Mouse (Mus musculus): Measurements from ENCODE around the gene Cables2. TPM values are rescaled to one million over a fixed set of nuclear protein-coding genes. Genes with fewer than 3 reads are reported as not detected.

The Cables2 gene
- polyA plus RNA-seq, 1 experiment from 2014 or later = 4.3 TPM

GRCm38 (mm10) chr2:180219145-180219943, 54.0 kb downstream of the Cables2 start:
- H3K4me3 ChIP-seq (replicated peaks; ENCODE audit: low read length) = no peak overlapping the region
- 79% methylated on average over 15 of the region's 15 CpGs for WGBS
- ATAC-seq (ENCODE audit: insufficient read depth, low FRiP score) = no peak
- peak overlapping the region; percentile 66 for H3K27ac ChIP-seq (ENCODE audit: low read length)
- no peaks in the 10 kb centered on the region for H3K9me3 ChIP-seq (replicated peaks; ENCODE audit: control insufficient read depth, low read length)
- H3K27me3 ChIP-seq (ENCODE audit: control insufficient read depth, insufficient read depth, low read length) = no peaks in the 10 kb centered on the region
- peaks cover 73% of the 10 kb centered on the region for H3K4me1 ChIP-seq (ENCODE audit: control insufficient read depth, insufficient read depth, low read length)
- peak overlapping the region; percentile 40; the same call in 1 of the 2 replicates for H3K9ac ChIP-seq (ENCODE audit: low read length)
- no peaks in the 10 kb centered on the region for H3K36me3 ChIP-seq (ENCODE audit: control insufficient read depth, insufficient read depth, low read length)
- H3K4me2 ChIP-seq (ENCODE audit: low read depth, low read length) = no peak overlapping the region

- Histone ChIP-seq H3K9me3 (replicated peaks; ENCODE audit: control insufficient read depth, low read length) (no peaks in the 10 kb centered on the region), H3K36me3 (ENCODE audit: control insufficient read depth, insufficient read depth, low read length) (no peaks in the 10 kb centered on the region), H3K27ac (ENCODE audit: low read length) (peak overlapping the region; percentile 66), H3K4me2 (ENCODE audit: low read depth, low read length) (no peak overlapping the region), H3K4me1 (ENCODE audit: control insufficient read depth, insufficient read depth, low read length) (peaks cover 73% of the 10 kb centered on the region), H3K9ac (ENCODE audit: low read length) (peak overlapping the region; percentile 40), H3K4me3 (replicated peaks; ENCODE audit: low read length) (no peak overlapping the region), H3K27me3 (ENCODE audit: control insufficient read depth, insufficient read depth, low read length) (no peaks in the 10 kb centered on the region)
- no peak for ATAC-seq (ENCODE audit: insufficient read depth, low FRiP score)
- WGBS = 41% methylated on average over 5 of the region's 5 CpGs
Measured at GRCm38 (mm10) chr2:180218677-180219076, 54.6 kb downstream of the Cables2 start.

GRCm38 (mm10) chr2:180218241-180218640, 55.1 kb downstream of the Cables2 start:
- H3K9ac ChIP-seq (ENCODE audit: low read length) = peak overlapping the region; percentile 40; the same call in 1 of the 2 replicates
- peak overlapping the region; percentile 66; the same call in 1 of the 2 replicates for H3K27ac ChIP-seq (ENCODE audit: low read length)
- peaks cover 73% of the 10 kb centered on the region for H3K4me1 ChIP-seq (ENCODE audit: control insufficient read depth, insufficient read depth, low read length)
- 63% methylated on average over 3 of the region's 3 CpGs for WGBS
- ATAC-seq (ENCODE audit: insufficient read depth, low FRiP score) = no peak
- no peaks in the 10 kb centered on the region for H3K27me3 ChIP-seq (ENCODE audit: control insufficient read depth, insufficient read depth, low read length)
- H3K9me3 ChIP-seq (replicated peaks; ENCODE audit: control insufficient read depth, low read length) = no peaks in the 10 kb centered on the region
- no peaks in the 10 kb centered on the region for H3K36me3 ChIP-seq (ENCODE audit: control insufficient read depth, insufficient read depth, low read length)
- H3K4me3 ChIP-seq (replicated peaks; ENCODE audit: low read length) = no peak overlapping the region
- H3K4me2 ChIP-seq (ENCODE audit: low read depth, low read length) = no peak overlapping the region

GRCm38 (mm10) chr2:180217587-180217986, 55.7 kb downstream of the Cables2 start:
- no peak overlapping the region for H3K27ac ChIP-seq (ENCODE audit: low read length)
- ATAC-seq (ENCODE audit: insufficient read depth, low FRiP score) = no peak
- WGBS = 81% methylated on average over 8 of the region's 8 CpGs
- no peaks in the 10 kb centered on the region for H3K9me3 ChIP-seq (replicated peaks; ENCODE audit: control insufficient read depth, low read length)
- peaks cover 71% of the 10 kb centered on the region for H3K4me1 ChIP-seq (ENCODE audit: control insufficient read depth, insufficient read depth, low read length)
- H3K27me3 ChIP-seq (ENCODE audit: control insufficient read depth, insufficient read depth, low read length) = no peaks in the 10 kb centered on the region
- 0 out of 2 replicates have a peak overlapping the region, but pooled peaks have one; percentile 11 for H3K9ac ChIP-seq (ENCODE audit: low read length)
- no peak overlapping the region for H3K4me2 ChIP-seq (ENCODE audit: low read depth, low read length)
- no peaks in the 10 kb centered on the region for H3K36me3 ChIP-seq (ENCODE audit: control insufficient read depth, insufficient read depth, low read length)
- no peak overlapping the region for H3K4me3 ChIP-seq (replicated peaks; ENCODE audit: low read length)

GRCm38 (mm10) chr2:180216921-180217320, 56.4 kb downstream of the Cables2 start:
- no peak overlapping the region for H3K4me3 ChIP-seq (replicated peaks; ENCODE audit: low read length)
- no peak for ATAC-seq (ENCODE audit: insufficient read depth, low FRiP score)
- H3K27me3 ChIP-seq (ENCODE audit: control insufficient read depth, insufficient read depth, low read length) = no peaks in the 10 kb centered on the region
- H3K36me3 ChIP-seq (ENCODE audit: control insufficient read depth, insufficient read depth, low read length) = no peaks in the 10 kb centered on the region
- WGBS = 37% methylated on average over 5 of the region's 5 CpGs
- peaks cover 65% of the 10 kb centered on the region for H3K4me1 ChIP-seq (ENCODE audit: control insufficient read depth, insufficient read depth, low read length)
- no peak overlapping the region for H3K9ac ChIP-seq (ENCODE audit: low read length)
- no peak overlapping the region for H3K27ac ChIP-seq (ENCODE audit: low read length)
- no peak overlapping the region for H3K4me2 ChIP-seq (ENCODE audit: low read depth, low read length)
- no peaks in the 10 kb centered on the region for H3K9me3 ChIP-seq (replicated peaks; ENCODE audit: control insufficient read depth, low read length)

GRCm38 (mm10) chr2:180215951-180216350, 57.3 kb downstream of the Cables2 start:
- Histone ChIP-seq H3K27me3 (ENCODE audit: control insufficient read depth, insufficient read depth, low read length) (no peaks in the 10 kb centered on the region), H3K27ac (ENCODE audit: low read length) (peak overlapping the region; percentile 60), H3K4me1 (ENCODE audit: control insufficient read depth, insufficient read depth, low read length) (peaks cover 62% of the 10 kb centered on the region), H3K4me3 (replicated peaks; ENCODE audit: low read length) (no peak overlapping the region), H3K4me2 (ENCODE audit: low read depth, low read length) (no peak overlapping the region), H3K9me3 (replicated peaks; ENCODE audit: control insufficient read depth, low read length) (no peaks in the 10 kb centered on the region), H3K36me3 (ENCODE audit: control insufficient read depth, insufficient read depth, low read length) (no peaks in the 10 kb centered on the region), H3K9ac (ENCODE audit: low read length) (peak overlapping the region; percentile 53; the same call in 1 of the 2 replicates)
- 43% methylated on average over 6 of the region's 6 CpGs for WGBS
- ATAC-seq (ENCODE audit: insufficient read depth, low FRiP score) = peak; percentile 37; the same call in 1 of the 2 replicates

- H3K4me2 ChIP-seq (ENCODE audit: low read depth, low read length) = 0 out of 2 replicates have a peak overlapping the region, but pooled peaks have one; percentile 6
- H3K9me3 ChIP-seq (replicated peaks; ENCODE audit: control insufficient read depth, low read length) = no peaks in the 10 kb centered on the region
- 14% methylated on average over 8 of the region's 8 CpGs for WGBS
- H3K27ac ChIP-seq (ENCODE audit: low read length) = peak overlapping the region; percentile 60
- H3K9ac ChIP-seq (ENCODE audit: low read length) = peak overlapping the region; percentile 53
- peaks cover 59% of the 10 kb centered on the region for H3K4me1 ChIP-seq (ENCODE audit: control insufficient read depth, insufficient read depth, low read length)
- H3K4me3 ChIP-seq (replicated peaks; ENCODE audit: low read length) = no peak overlapping the region
- H3K27me3 ChIP-seq (ENCODE audit: control insufficient read depth, insufficient read depth, low read length) = no peaks in the 10 kb centered on the region
- ATAC-seq (ENCODE audit: insufficient read depth, low FRiP score) = no peak
- no peaks in the 10 kb centered on the region for H3K36me3 ChIP-seq (ENCODE audit: control insufficient read depth, insufficient read depth, low read length)
Measured at GRCm38 (mm10) chr2:180215011-180215461, 58.3 kb downstream of the Cables2 start.

GRCm38 (mm10) chr2:180214352-180214978, 58.8 kb downstream of the Cables2 start:
- peak; percentile 18; the same call in 1 of the 2 replicates for ATAC-seq (ENCODE audit: insufficient read depth, low FRiP score)
- peak overlapping the region; percentile 60 for H3K27ac ChIP-seq (ENCODE audit: low read length)
- no peaks in the 10 kb centered on the region for H3K36me3 ChIP-seq (ENCODE audit: control insufficient read depth, insufficient read depth, low read length)
- H3K4me3 ChIP-seq (replicated peaks; ENCODE audit: low read length) = no peak overlapping the region
- H3K9ac ChIP-seq (ENCODE audit: low read length) = 0 out of 2 replicates have a peak overlapping the region, but pooled peaks have one; percentile 17
- WGBS = 54% methylated on average over 4 of the region's 4 CpGs
- H3K27me3 ChIP-seq (ENCODE audit: control insufficient read depth, insufficient read depth, low read length) = no peaks in the 10 kb centered on the region
- peaks cover 53% of the 10 kb centered on the region for H3K4me1 ChIP-seq (ENCODE audit: control insufficient read depth, insufficient read depth, low read length)
- 0 out of 2 replicates have a peak overlapping the region, but pooled peaks have one; percentile 6 for H3K4me2 ChIP-seq (ENCODE audit: low read depth, low read length)
- H3K9me3 ChIP-seq (replicated peaks; ENCODE audit: control insufficient read depth, low read length) = no peaks in the 10 kb centered on the region

GRCm38 (mm10) chr2:180212255-180212654, 61.0 kb downstream of the Cables2 start:
- Histone ChIP-seq H3K4me1 (ENCODE audit: control insufficient read depth, insufficient read depth, low read length) (peaks cover 33% of the 10 kb centered on the region), H3K9ac (ENCODE audit: low read length) (no peak overlapping the region), H3K4me3 (replicated peaks; ENCODE audit: low read length) (no peak overlapping the region), H3K27me3 (ENCODE audit: control insufficient read depth, insufficient read depth, low read length) (no peaks in the 10 kb centered on the region), H3K9me3 (replicated peaks; ENCODE audit: control insufficient read depth, low read length) (no peaks in the 10 kb centered on the region), H3K4me2 (ENCODE audit: low read depth, low read length) (no peak overlapping the region), H3K27ac (ENCODE audit: low read length) (no peak overlapping the region), H3K36me3 (ENCODE audit: control insufficient read depth, insufficient read depth, low read length) (no peaks in the 10 kb centered on the region)
- WGBS = 93% methylated on average over 3 of the region's 3 CpGs
- no peak for ATAC-seq (ENCODE audit: insufficient read depth, low FRiP score)
